Mouse (Mus musculus) cortical plate, adult 2 months (tissue): ENCODE measurements around the gene Shisal1.

Experiments
- CTCF ChIP-seq: fragments of 200-500 bp; IDR thresholded peaks from 2 replicates; pipeline ENCODE4 v1.5.1; 2011; ENCODE audit warnings: mild to moderate bottlenecking, control low read depth, low read length; ENCODE audit not compliant: insufficient read depth; ENCODE audit errors: extremely low read depth
- POLR2A ChIP-seq: fragments of 200-500 bp; IDR thresholded peaks from 2 replicates; pipeline ENCODE4 v1.6.1; 2011; ENCODE audit warnings: mild to moderate bottlenecking, low read length, control low read depth; ENCODE audit not compliant: insufficient read depth; ENCODE audit errors: extremely low read depth

GRCm38 (mm10) chr15:84380181-84380580 is 66.7 kb downstream of the Shisal1 start:
- TF ChIP-seq CTCF, result no peak
- no peak for TF ChIP-seq POLR2A
